Mouse (Mus musculus) bone marrow, adult 2 months (tissue): Measurements from ENCODE around the gene Pde10a.

Source experiments
- CTCF ChIP-seq: fragments of 200-500 bp; IDR thresholded peaks from 2 replicates; pipeline ENCODE4 v1.5.1; 2011; ENCODE audit warnings: low read length, control low read depth; ENCODE audit not compliant: control insufficient read depth, insufficient read depth
- POLR2A ChIP-seq: fragments of 200-500 bp; IDR thresholded peaks from 2 replicates; pipeline ENCODE4 v1.6.1; 2011; ENCODE audit warnings: low read depth, mild to moderate bottlenecking, control low read depth, low read length, borderline replicate concordance; ENCODE audit not compliant: control insufficient read depth

- no peak for TF ChIP-seq CTCF
- no peak for TF ChIP-seq POLR2A
These were observed 80.7 kb downstream of the Pde10a start for GRCm38 (mm10) chr17:8605921-8606320.
